Mouse (Mus musculus) kidney, adult 18-20 months (tissue): Measurements from ENCODE around the gene Fam186b.

Source experiments
- DNase-seq: peaks from one replicate; pipeline ENCODE4 v3.0.0; 2021

Fam186b gene

DNA sequence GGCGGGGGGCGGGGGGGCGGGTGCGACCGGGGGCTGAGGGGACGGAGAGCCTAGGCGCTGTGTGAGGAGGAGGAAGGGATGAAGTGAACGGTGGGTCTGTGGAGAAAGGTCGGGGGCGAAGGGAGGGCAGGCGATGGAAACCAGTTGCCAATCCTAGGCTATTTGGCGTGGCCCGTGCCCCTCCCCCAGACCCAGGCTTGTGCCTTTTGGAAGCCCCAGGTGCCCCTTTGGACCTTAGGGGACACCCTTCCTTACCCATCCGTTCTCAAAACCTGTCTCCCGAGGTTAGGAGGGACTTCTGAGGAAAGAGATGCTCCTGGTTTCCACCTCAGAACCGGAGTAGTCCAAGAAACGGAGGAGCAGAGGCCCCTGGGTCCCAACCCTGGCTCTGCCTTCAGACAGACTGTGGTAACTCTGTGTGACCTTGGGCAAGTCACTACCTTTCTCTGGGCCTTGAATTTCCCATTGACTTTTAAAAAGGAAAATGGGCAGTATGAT is at the start of gene Fam186b:
Fam186b (minus strand) TSS at position 405 of the 498 bp plus-strand sequence.
- DNase-seq = peak; percentile 38

DNA sequence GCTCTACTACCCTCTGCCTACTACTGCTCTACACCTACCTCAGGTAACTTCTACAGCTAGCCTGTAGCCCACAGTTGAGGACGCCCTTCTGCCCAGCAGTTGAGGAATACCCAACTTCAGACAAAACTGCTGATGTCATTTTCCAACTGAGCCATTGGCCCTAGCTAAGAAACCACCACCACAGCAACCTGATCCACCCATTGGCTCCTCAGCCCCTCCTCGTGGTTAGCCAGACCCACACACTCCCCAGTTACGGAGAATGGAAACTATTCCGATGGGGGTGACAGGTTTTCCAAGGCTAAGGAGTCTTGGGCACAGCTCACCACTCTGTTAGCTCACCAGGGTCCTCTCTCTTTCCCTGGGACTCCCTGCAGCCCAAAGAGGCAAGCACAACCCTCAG is 49.3 kb upstream of the Fam186b start:
- DNase-seq = no peak

DNA sequence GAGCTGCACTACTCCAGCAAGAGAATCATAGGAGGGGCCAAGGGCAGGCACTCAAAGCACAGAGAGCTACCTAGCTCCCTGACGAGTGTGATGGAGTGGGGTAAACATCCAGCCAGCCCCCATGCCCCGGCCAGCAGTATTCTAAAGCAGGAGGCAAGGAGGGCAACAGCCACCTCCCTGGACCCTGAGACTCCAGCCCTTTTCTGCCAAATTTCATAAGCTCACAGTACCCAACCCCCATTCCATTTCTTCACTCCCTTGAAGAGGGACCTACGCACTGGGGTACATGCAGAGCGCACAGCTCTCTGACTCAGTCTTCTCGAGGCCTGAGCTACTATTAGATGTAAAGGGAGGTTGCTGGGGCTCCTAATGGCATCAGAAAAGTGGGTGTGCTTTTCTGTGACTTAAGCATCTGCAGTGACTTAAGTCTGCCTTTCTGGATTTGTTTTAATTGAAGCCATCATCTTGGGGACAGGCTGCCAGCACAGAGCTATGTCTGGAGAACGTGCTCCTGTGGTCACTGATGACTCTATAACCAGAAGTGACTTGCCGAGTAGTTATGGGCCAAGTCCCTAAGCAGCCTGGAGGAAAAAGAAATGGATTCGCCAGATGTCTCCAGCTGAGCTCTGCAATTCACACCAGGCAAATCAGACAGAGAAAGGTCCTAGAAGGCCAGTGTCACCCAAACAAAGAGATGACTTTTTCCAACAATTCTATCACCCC is 48.6 kb upstream of the Fam186b start:
- no peak for DNase-seq

DNA sequence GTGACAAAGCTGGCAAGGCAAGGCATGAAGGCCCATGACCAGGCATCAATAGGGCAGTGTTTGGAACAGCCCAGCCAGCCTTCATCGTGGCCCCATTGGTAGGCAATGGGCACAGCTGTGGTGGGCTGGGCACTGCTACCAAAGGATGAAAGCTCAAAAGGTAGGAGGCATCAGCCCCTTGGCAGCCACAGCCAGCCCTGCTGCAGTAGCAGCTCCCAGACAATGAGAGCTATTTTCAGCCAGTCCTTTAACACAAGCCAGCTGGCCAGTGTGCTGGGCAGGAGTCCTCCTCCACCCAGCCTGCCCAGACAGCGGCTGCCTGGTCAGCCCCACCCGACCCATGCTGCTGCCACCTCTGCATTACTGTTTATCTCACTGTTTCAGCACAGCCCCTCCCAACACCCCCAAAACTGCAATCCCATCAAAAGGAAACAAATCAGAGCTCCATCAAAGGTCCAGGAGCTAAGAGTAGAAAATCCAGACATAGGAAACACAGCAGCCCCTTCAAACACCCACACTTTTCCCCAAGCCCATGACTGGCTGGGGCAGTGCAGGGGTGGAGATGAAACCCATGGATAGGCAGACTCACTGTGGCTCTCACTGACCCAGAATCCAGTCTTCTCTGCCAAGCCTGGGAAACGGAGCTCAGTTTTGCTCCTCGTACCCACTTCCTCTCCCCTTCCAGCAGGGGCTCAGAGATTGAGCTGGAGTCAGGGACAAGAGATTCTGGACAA is 47.9 kb upstream of the Fam186b start:
- DNase-seq = no peak

DNA sequence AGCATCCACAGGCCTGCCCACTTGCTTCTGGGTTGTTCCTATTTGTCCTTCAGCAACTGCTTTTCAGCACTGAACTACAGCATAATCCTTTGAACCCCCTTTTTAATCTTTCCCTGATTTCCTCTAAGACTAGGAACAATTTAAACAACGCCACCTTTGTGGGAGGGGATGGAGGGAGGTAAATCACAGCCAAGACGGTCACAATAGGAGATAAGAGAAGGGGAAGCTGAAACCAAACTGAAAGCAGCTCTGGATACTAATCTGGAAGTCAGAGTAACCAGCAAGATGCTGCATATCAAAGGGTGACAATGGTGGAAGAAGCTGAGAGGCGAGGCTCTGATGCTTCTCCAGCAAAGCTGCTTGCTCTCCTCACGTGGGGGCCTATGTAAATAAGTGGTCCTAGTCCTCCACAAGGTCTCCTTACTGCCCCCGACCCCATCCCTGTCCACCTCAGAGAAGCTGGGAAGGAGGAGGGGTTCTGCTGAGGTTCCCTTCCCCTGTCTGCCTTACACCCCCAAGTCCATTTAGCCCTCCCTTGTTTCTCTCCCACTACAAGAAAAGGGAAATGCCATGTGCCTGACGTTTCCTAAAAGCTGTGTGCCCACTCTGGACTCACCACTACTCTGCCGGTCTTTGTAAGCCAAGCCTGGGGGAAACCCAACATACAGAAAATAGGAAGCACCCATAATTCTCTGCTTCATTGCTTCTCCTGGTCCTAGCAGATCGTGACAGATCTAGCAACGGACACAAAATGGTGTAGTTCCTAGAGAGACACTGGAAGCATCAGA is 46.7 kb upstream of the Fam186b start:
- no peak for DNase-seq

DNA sequence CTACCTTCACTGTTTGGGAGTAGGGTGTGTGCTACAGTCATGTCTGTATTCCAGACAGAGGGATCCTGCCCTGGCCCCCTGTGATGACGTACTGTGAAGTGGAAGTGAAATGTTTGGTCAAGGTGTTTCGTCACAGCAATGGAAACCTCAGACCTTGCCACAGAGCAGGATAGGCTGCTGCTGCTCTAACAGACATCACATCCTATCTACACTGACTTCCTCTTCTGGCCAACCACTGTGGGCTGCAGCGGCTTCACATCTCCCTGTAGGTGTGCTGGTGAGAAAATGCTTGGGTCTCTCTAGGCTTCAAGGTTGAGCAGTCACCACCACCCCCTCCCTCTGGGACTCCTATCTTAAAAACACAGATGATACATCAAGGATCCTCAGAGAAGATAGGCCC is 45.4 kb upstream of the Fam186b start:
- no peak for DNase-seq

DNA sequence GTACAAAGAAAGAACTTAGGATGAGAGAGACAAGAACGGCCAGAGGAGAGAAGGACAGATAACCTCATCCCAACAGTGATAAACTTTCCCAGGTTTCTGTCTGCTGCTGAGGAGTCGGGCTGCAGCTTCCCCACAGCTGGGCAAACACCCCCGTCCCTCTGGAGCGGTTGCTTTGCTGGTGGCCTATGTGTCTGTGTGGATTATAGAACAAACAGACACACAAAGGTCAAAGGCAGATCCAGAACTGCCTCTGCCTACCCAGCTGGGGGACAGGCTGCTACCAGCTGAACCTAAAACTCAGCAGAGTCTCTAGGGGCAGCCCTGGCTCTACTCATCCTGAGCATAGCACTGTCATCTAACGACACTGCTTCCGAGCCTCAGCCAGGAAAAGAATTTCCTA is 44.0 kb upstream of the Fam186b start:
- no peak for DNase-seq

DNA sequence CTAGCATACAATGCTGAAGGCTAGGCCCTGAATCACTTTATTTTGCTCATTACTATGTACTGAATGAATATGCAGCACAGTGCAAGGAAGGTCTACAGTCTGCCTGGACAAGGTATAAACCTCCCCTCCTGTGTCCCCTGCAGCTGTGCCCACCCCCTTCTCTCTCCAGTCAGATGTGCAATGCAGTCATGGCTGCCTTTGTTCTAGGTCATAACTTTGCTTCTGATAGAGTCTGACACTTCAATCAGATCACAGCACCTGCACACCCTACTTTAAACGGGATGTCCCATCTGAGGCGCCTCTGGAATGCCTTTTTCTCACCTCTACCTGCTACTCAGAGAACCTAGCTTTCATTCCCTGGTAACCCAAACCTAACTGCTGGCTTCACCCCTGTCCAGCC is 43.2 kb upstream of the Fam186b start:
- DNase-seq = no peak

DNA sequence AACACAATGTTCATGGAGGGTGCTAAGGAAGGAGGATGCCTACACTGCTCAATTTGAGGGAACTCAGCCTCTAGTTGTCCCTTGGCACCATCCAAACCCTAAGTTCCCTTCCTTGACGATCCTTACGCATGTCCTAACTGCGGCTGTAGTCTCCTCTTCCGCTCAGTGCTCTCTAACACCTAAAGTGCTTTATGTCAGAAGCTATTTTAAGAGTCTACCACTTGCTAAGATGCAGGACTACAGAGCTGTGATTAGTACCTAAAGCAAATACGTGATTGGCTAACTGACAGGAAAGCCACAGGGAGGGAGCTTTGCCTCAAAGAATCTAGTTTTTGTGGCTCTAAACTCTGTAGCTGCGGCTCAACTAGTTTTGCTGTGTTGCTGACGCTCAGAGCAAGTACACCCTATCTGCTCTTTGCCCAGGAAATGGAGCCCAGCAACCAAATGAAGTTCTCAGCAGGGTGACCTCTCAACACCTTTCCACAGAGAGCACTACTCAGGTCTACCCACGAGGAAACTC is 40.2 kb upstream of the Fam186b start:
- DNase-seq = no peak

DNA sequence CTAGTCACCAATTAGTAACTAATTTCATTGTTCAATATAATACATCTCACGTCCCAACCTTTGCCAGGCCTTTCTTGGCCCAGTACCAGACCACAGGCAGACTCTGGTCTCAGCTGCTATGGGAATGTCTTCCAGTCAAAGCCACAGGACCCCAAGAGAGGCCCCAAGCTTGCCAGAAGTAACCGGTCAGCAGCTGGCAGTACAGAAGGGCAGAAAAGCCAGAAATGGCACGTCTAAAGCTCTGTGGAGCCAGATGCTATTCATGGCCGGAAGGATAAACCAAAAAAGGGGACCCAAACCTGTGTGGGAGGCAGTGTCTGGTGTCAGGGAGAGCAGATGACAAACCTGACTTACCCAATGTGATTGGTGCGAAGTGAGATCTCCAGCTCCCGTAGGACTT is 38.8 kb upstream of the Fam186b start:
- no peak for DNase-seq

DNA sequence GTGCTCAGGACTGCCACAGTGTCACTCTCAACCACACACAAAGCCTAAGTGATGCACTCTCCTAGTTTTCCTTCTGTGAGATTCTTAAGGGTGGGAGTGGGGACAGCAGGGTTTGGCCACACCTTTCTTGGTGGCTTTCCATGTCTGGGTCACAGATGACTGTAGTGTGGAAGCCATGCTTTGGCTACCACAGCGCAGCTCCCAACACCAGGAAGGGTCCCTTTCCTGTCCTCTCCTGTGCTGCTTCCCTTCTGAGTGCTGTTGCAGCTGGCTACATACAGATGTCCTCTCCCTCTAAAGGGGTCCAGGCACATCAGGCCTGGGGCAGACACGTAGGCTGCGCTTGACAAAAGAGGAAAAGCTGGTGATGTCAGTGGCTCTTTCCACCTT is 38.0 kb upstream of the Fam186b start:
- DNase-seq = no peak

DNA sequence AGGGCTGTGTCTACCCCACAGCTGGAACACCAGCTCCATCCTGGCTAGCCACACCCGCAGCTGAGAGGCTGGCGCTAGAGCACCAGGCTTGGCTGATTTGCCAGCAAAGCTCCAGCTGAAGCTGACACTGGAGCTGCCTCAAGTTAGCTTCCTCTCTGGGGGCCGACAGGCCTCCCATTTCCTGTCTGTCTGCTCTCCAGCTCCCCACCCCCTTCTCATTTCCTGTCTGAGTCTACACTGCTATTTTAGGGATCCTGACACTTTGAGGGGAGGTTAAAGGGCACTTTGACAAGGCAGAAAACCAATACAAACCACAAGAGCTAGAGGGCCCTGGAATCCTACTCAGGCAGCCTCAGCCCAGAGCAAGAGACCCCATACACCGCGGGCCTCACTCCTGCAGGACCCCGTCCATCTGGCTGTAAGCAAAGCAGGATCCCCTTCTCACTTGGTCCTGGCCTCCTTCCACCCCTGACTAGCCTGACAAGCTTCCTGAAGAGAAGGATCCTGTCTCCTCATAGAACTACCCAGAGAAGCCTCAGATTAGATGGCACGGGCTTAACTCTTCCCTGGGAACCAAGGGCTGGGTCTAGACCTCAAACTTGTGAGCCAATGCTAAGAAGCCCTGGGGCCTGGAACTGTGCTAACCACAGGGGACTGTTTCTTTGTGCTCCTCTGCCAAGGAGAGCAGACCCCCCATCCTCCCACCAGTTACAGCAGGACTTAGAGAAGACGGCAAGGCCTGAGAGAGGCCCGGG is 37.4 kb upstream of the Fam186b start:
- DNase-seq = peak; percentile 68

DNA sequence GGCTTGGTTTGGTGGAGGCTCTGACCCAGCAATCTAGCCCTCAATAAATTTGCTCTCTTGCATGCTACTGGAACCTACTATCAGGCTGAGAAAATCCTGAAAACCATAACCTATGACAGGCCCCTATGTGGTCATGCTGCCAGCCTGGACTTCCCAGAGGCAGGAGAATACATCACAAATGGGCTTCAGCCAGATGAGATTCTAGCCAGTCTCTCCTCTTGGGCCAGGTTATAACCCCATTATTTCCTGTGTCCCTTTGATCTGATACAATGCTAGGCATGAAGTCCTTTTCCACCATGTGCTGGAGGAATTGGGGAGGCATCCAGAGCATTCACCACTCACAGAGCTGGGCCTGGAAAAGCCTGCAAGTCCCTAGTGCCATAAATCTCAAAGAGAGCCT is 36.4 kb upstream of the Fam186b start:
- DNase-seq = no peak

DNA sequence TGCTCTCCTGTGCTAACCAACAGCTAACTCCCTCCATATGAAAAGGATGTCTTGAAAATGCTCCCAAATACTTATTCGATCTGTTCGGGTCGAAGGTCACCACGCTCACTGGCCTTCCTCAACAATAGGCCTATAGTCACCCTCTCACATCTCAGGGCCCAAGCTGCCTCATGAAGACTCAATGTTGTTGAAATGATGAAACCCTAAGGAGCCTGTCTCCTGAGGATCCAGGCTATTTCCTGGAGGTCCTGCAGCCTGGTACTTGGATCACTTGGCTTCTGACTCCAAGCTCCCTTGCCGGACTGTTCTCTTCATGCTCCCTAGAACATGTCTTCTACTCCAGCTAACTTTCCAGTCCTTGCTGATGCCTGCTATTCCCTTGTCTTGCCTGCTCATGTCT is 35.7 kb upstream of the Fam186b start:
- DNase-seq = no peak

DNA sequence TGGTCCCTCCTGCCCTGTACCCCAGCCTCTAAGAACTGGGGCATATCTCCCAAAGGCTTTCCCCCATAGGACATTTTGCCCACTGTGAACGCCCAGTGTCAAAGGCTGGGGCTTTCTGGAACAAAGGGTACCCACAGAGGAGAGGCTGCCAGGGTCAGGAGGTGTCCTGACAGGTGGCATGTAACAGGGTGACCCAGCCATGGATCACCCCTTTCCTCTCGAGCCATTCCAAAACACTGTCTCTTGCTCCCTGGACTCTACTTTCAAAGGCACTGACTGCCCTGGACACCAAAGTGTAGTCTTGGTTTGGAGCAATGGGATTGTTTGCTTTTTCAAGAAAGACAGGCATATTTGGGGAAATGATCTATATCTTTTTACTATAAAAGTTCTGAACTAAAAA is 34.6 kb upstream of the Fam186b start:
- no peak for DNase-seq

DNA sequence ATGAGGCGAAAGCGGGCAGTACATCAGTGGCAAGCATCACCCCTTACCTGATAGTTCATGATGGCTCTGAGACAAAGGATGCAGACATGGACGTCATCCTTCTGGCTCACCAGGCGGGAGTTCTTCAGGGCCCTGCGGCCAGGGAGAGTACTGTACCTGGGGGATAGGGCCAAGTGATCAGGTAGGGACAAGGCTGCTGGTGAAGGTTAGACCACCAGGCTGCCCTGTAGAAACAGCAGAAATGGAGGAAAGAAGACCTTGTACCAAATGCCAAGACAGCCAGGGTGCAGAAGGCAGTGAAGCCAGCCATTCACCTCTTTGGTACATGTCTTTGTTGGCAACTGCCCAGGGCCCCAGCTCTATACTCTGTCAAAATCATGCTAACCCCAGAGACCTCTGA is 32.3 kb upstream of the Fam186b start:
- DNase-seq = no peak

DNA sequence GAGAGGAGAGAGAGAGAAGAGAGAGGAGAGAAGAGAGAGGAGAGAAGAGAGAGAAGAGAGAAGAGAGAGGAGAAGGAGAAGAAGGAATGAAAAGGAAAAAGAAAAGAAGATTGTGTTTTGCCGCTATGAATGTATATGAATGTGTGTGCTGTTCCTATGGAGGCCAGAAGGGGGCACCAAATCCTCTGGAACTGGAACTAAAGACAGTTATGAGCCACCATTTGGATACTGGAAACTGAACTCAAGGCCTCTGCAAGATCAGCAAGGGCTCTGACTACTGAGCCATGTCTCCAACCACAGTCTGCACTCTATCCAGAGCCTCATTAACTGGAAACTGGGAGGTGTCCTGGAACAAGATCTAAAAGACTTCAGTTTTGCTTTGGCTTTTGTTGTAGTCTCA is 31.3 kb upstream of the Fam186b start:
- DNase-seq = peak; percentile 55

DNA sequence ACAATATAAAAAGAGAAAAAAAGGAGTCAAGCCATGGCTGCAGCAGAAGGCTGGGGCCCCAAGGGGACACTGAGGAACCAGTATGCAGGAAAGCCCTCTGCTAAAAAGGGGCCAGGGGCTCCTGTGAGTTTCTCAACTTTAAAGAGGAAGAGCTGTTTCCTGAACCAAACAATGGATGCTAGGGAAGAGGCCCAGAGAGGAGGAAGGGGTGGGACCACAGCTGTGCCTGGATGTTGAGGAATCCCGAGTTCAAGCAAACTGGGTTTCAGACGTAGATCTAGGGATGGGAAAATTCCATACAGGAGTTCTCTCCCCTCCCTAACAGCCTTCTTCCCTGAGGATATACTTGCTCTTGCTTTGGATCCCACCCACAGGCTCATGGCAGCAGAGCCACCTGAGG is 30.7 kb upstream of the Fam186b start:
- no peak for DNase-seq

DNA sequence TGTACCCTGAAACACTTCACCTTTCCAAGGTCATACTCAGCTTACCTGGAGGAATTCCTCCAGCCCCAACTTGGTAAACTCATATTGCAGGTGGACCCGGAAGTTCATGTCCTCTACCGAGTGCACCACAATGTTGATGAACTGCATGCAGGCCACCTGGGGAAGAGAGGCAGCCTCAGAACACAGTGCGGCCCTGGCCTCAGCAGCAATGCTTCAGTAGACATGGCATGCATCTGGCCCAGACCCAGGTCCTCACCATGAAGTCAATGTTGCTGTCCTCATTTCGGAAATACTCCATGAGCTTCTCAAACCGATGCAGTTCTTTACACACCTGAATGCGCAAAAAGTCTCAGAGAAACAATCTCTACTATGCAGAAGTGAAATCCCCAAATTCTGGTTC is 29.9 kb upstream of the Fam186b start:
- no peak for DNase-seq

DNA sequence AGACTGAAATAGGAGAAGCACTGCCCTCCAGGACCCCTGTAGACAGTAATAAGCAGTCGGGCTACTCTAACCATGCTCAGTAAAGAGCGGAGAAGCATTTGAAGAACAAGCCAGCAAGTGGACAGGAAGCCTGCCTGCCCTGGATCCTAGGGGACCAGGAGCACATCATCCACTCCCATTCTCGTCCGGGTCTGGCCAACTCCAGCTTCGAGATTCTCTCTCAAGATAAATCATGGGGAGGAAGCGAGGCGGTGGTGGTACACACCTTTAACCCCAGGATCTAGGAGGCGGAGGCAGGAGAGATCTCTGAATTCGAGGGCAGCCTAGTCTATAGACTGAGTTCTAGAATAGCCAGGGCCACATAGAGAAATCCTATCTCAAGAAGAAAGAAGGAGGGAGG is 28.5 kb upstream of the Fam186b start:
- no peak for DNase-seq

DNA sequence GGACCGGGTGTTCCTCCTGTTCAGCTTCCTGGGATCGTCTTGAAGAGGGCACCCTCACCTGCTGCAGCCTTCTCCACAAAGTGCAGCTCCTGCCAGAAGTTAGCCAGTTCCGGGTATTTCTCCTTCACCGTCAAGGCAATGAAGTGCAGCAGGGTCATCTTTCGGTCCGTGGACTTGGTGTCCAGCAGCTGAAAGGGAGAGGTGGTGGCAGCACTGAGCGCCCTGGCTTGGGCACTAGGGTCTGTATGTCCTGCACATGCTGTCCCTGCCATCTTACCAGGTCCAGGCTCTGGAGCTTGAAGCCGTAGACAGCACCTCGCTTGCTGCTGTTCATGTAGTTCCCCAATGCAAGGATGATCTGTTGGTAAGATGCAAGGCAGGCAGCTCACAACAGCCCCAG is 25.3 kb upstream of the Fam186b start:
- no peak for DNase-seq

DNA sequence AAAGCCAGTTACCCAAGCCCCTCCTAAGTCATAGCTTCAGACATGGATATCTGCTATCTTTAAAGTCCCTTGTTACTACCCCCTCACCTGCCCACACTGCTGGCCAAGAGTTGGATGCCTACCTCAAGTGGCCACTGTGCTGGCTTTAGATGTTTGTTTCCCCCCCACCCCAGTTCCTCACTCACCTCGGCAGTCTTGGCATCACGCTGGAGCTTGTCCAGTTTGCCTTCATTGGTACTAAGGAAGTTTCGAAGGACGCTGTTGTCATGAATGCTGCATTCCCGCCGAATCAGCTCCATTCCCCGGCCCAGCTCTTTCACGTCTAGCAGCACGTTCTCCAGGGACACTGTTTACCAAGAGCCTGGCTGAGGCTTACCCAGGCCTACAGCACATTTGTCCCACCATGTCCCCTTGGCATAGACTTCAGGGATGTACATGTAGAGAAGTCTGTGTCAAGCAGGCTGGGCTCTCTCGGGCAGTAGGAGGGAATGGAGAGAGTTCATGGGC is 24.5 kb upstream of the Fam186b start:
- DNase-seq = no peak
